Mouse (Mus musculus) cortical plate, adult 2 months (tissue): ENCODE measurements at regions not wholly inside any gene's neighbourhood (a gene's known extent, or its start where the extent isn't known, plus 50 kb on each side); places are given as distances from the start of the nearest gene placed in this dataset.

ENCODE experiments used
- CTCF ChIP-seq: fragments of 200-500 bp; IDR thresholded peaks from 2 replicates; pipeline ENCODE4 v1.5.1; 2011; ENCODE audit warnings: mild to moderate bottlenecking, control low read depth, low read length; ENCODE audit not compliant: insufficient read depth; ENCODE audit errors: extremely low read depth
- POLR2A ChIP-seq: fragments of 200-500 bp; IDR thresholded peaks from 2 replicates; pipeline ENCODE4 v1.6.1; 2011; ENCODE audit warnings: mild to moderate bottlenecking, low read length, control low read depth; ENCODE audit not compliant: insufficient read depth; ENCODE audit errors: extremely low read depth

DNA sequence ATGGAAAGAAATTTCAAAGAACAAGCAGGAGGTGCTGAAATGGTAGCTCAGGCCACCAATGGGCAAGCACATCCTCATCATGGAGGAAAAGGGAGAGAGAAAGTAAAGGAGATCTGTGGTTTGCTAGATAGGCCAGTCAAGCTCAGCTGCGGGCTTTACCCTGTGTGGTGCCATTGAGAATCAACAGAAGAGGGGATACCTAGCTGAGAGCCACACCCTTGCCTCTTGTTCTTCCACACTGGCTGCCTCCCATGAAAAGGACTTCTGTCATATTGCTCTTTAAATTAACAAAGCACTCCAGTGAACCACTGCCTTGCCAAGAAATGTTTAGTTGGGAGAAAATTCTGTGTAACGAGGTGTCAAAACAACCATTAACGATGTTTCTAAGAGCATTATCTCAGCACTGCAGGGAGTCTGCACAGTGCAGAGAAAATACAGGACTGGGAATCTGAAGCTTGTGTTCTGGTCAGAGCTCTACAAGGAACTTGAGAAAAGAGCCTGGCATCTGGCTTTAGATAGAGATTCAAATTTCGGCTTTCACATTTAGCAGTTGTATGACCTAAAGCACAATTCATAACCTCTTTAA is 510.7 kb upstream of the Tle4 start:
- no peak for TF ChIP-seq POLR2A
- no peak for TF ChIP-seq CTCF
